Mouse (Mus musculus) left cerebral cortex, postnatal 36 days (tissue): Measurements from ENCODE around the gene Nufip1. TPM values are rescaled to one million over a fixed set of nuclear protein-coding genes. Genes with fewer than 3 reads are reported as not detected.
"Not testable (repeated sequence)": the region's sequence is repeated elsewhere in the genome, so short reads cannot be mapped to it uniquely, and the experiment has no call there.

ENCODE experiments used
- DNase-seq, 2 experiments: peaks; one replicate each; pipeline ENCODE4 v3.0.0; 2021 to 2022; ENCODE audit warnings: low spot score in 2 of 2, mixed read lengths in 1 of 2
- intact Hi-C: fragments of 180-260 bp; cut with DNase I; formaldehyde crosslinking; loops from one replicate; pipeline ENCODE4 v1.15.1; 2025
- total RNA-seq, 2 experiments: library from RNA; stranded (reverse); gene quantifications; 2 replicates each; pipeline ENCODE4 v1.2.3; 2021

Gene Nufip1
- total RNA-seq, 2 experiments from 2014 or later: 6.7 to 8.6 TPM

GRCm38 (mm10) chr14:76127311-76127710, 16.6 kb downstream of the Nufip1 start:
- intact Hi-C loops: no loop called here
- no peak for DNase-seq

DNA sequence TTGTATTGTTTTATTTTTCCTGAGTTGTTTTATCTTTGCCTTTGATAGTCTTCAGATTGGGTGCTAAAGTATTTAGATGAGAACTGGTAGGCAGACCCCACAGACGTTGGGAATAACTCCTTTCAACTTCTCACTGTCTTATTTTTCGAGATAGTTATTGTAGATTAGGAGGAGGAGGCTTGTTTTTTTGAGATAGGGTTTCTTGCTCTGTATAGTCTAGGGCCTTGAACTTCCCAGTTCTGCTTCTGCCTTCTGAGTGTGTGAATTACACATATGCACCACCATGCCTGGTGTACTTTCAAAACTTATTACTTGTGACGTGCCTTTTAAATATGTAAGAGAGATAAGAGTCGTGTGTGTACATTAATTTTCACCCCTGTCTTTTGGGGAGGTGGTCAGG, 17.5 kb downstream of the Nufip1 start:
- intact Hi-C loops: no loop called here
- no peak for DNase-seq

DNA sequence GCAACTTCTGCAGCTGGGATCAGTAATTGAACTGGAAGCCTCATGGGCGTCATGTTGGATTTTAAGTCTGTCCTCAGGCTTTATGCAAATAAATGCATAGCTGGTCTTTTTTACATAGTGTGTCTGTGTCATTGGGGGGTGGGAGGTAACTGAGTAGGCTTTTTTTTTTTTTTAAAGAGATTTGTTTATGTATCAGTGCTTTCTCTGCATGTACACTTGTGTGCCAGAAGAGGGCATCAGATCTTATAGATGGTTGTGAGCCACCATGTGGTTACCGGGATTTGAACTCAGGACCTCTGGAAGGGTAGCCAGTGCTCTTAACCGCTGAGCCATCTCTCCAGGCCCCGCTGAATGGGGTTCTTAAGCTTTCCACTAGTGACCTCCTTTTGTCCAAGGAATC, 24.3 kb downstream of the Nufip1 start:
- intact Hi-C loops: no loop called here

DNA sequence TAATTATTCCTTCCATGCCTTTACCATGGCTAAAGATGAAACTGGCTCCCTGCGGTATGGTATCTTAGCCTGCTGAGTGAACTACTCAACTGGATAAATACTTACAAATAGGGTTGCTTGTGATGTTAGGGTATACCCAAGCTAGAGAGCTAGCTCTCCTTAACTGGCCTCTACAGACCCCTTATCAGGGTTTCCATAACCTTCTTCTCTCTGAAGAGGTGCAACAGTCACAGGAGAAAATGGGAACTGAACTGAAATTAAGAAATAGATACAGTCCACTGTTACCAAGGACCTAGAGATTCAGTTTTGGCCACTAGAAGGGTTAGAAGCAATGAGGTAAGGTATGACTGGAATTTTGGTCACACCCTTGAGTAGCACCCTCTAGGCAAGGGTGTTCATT, 34.6 kb downstream of the Nufip1 start:
- intact Hi-C loops: no loop called here
- DNase-seq: no peak

More for the DNA sequence above, 24.3 kb downstream of the Nufip1 start:
- no peak for DNase-seq

GRCm38 (mm10) chr14:76145868-76146267, 35.2 kb downstream of the Nufip1 start:
- intact Hi-C loops: no loop called here
- no peak for DNase-seq

GRCm38 (mm10) chr14:76147061-76147460, 36.4 kb downstream of the Nufip1 start:
- intact Hi-C loops: no loop called here
- DNase-seq: no peak

DNA sequence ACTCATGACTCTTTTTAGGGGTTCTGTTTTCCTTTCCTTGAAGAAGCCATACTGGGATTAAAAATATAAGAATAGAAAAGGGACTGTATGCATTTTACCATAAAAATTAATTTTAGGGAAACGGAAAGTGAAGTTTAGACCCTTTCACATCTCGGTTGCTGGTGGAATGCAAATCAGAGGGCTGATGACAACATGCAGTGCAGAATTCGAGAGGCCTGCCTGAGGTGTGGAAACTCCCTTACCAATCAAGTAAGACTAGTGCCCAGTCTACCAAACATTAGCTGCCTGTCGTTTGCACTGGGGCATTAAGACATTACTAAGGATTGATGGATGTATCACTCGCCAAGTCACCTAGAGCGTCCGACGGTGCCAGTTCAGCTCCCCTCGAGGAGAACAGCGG, 37.6 kb downstream of the Nufip1 start:
- intact Hi-C loops: no loop called here
- DNase-seq: no peak

DNA sequence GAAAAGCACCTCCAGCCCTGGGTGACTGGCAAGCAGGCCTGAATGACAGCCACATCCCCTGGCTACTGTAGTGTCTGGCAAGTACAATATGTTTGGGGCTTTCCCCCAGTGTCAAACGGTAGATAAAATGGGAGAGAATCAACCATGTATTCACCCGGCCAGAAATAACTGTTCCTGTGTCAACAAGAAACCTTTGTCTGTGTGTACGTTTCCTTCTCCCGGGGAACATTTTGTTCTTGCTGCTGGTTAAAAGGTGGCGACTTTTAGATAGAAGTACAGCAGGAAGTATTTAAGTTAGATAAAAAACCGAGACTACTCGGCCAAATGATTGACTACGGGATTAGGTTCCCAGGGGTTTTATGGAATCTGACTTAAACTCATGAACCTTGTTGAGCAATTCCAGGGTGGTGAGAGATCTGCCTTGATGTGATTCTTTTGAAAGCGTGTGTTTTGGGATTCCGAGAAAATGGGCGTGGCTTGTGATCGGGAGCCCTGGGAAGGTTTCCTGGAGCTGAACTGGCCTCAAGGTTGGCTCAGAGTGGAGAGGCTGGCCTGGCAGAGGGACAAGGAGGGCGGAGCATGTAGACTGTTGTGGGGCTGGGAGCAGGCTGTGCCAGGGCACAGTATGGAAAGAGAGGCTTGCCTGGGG, 39.0 kb downstream of the Nufip1 start:
- intact Hi-C loops: loop anchor here (5.0 to 10.0 kb wide), 2 partner anchors 323 to 865 kb away; no protein-coding TSS in a partner anchor
- DNase-seq: peak; percentile 11 to 14

GRCm38 (mm10) chr14:76150499-76150898, 39.8 kb downstream of the Nufip1 start:
- no peak for DNase-seq
- intact Hi-C loops: loop anchor here (5.0 to 10.0 kb wide), 2 partner anchors 322 to 864 kb away; no protein-coding TSS in a partner anchor

- intact Hi-C loops: loop anchor here (5.0 to 10.0 kb wide), 2 partner anchors 321 to 864 kb away; no protein-coding TSS in a partner anchor
- DNase-seq: no peak
These were observed 40.3 kb downstream of the Nufip1 start for GRCm38 (mm10) chr14:76151011-76151410.

DNA sequence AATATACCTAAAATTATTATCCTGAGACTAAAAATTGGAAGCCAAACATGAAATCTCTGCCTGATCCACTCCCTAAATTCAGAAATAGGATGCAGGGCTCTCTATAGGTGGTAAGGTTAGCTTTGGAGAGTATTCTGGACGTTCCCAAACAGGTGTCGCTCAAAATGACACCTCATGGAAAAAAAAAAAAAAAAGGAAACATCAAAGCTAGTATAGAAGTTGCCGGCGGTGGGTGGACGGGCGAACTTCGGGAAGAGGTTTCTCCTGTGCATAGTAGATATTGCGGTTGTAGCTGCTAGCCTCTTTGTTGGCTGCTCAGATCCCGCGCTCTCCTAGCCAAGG, 41.1 kb downstream of the Nufip1 start:
- intact Hi-C loops: loop anchor here (1.0 to 10.0 kb wide), 3 partner anchors 263 to 863 kb away; partner anchors contain the start of gene Tsc22d1
- no peak for DNase-seq

GRCm38 (mm10) chr14:76152162-76153002, 41.7 kb downstream of the Nufip1 start:
- intact Hi-C loops: loop anchor here (1.0 to 10.0 kb wide), 3 partner anchors 262 to 862 kb away; partner anchors contain the start of gene Tsc22d1
- peak; percentile 96 to 98 for DNase-seq

DNA sequence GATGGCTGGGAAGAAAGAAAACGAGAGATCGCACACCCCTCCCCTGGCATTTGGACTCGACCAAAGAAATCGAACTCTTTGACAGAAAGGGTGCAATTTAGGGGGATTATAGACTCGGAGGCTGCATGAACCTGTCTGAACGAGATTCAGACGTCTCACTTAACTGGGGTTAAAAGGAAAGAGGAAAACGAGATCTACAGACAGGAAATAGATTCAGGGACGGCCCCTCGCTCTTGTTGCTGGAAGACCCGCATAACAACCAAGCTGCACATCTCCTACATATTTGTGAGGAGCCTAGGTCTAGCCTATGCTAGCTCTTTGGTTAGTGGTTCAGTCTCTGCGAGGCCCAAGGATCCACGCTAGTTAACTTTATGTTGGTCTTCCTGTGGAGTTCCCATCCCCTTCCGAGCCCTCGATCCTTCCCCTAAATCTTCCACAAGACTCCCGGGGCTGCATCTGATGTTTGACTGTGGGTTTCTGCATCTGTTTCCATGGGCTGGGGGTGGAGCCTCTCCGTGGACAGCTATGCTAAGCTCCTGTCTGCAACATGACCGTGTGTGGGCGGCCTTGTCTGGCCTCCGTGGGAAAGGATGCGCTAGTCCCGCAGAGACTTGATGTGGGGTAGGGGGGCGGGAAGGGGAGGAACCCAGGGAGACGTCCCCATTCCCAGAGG, 42.4 kb downstream of the Nufip1 start:
- intact Hi-C loops: loop anchor here (5.0 to 10.0 kb wide), 2 partner anchors 319 to 862 kb away; no protein-coding TSS in a partner anchor
- DNase-seq: peak; percentile 7 to 9

- no peak for DNase-seq
- intact Hi-C loops: loop anchor here (5.0 to 10.0 kb wide), 2 partner anchors 318 to 861 kb away; no protein-coding TSS in a partner anchor
These were observed 43.1 kb downstream of the Nufip1 start for GRCm38 (mm10) chr14:76153828-76154227.

DNA sequence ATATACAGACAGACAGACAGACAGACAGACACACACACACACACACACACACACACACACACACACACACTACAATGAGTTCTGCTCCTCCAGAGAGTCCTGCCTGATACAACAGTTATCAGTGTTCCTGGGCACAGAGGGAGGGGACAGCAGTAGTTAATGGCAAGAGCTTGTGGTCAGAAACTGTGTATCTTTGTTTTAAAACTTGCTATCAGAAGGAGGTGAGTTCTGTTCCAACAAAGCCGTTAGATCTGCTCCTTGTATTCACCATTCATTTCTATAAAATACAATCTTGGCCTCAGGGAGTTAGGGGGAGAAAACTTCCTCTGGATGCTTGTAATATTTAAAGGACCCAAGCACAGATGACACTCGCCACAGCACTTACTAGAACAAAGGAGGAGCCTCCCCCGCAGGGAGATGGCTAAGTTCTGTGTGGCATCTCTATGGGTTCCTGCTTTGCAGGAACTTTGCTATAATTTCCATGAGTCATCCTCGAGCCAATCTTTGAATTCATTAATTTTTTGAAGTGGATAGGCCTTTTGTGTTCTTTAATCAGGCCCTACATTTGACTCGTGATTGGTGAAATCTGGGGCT, 47.6 kb downstream of the Nufip1 start:
- DNase-seq: no peak
- intact Hi-C loops: loop anchor here (10.0 kb wide), 1 partner anchor 857 kb away; no protein-coding TSS in a partner anchor

DNA sequence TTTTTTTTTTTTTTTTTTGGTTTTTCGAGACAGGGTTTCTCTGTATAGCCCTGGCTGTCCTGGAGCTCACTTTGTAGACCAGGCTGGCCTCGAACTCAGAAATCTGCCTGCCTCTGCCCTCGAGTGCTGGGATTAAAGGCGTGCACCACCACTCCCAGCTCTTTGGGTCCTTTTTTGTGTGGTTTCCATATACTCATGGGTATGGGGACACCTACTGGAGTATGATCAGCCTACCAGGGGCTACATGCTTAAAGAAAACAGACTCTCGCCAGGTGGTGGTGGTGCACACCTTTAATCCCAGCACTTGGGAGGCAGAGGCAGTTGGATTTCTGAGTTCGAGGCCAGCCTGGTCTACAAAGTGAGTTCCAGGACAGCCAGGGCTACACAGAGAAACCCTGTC, 49.9 kb downstream of the Nufip1 start:
- intact Hi-C loops: not testable (repeated sequence)

DNA sequence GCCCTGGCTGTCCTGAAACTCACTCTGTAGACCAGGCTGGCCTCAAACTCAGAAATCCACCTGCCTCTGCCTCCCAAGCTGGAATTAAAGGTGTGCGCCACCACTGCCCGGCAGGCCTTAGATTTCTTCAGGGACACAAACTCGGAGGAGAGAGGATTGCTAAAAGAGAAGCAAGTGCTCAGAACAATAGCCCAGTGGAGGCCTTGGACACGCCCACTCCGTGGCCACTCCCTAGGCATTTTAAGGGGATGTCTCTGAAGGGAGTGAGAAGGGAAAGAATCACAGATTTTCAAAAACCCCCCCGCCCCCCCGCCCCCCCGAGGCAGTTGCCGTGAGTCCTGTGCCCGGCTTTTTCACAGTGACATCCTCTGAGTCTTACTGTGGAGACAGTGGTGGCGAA, 53.5 kb downstream of the Nufip1 start:
- DNase-seq: no peak
- intact Hi-C loops: no loop called here

More for the DNA sequence above, 49.9 kb downstream of the Nufip1 start:
- not testable (repeated sequence) for DNase-seq

- intact Hi-C loops: no loop called here
- peak; percentile 18 to 20 for DNase-seq
These were observed 54.4 kb downstream of the Nufip1 start for GRCm38 (mm10) chr14:76164904-76165755.
